Mouse (Mus musculus) ovary, adult 18-20 months (tissue): ENCODE results near the gene Il13ra2.
"Not testable (repeated sequence)": the region's sequence is repeated elsewhere in the genome, so short reads cannot be mapped to it uniquely, and the experiment has no call there.

Experiments used
- DNase-seq: peaks from one replicate; pipeline ENCODE4 v3.0.0; 2022; ENCODE audit warnings: low spot score, mixed read lengths

Gene Il13ra2

DNA sequence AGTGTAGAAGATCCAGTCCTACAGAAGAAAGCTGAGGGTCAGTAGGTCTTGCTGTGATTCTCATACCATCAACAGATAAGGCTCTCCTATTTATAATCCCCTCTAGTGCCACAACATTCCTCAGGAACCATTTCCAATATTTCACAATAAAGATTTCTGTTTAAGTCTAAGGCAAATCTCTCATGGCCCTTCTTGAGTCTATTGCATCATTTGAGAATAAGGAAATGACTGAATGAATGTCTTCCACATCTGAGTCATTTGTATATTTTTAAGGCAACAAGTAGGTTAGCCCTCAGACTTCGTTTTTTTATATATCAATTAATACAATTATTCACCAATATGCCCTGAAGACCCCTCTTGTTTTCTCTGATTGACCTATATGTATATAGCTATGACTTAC, at the start of gene Il13ra2:
Gene Il13ra2, minus strand, starts transcription at position 64 of the 400 bp plus-strand sequence.
- DNase-seq: no peak

DNA sequence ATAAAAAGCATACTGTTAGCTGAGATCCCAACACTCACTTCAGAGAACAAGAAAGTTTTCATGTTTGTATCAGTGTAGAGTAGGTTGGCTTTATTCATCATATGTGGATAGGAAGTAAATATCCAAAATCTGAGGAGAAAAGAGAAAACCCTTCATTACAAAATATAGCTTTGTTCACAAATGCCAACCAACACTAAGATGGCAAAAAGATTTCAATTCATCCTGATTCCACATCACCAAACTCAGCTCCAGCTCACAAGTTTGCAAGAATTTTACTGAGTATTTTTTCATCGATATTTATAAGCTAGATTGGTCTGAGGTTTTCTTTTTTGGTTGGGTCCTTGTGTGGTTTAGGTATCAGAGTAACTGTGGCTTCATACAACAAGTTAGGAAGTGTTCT, 24.6 kb upstream of the Il13ra2 start, which contains the start of gene Vmn1r239-ps:
Gene Vmn1r239-ps, minus strand, starts transcription at position 101 of the 400 bp plus-strand sequence.
- not testable (repeated sequence) for DNase-seq

DNA sequence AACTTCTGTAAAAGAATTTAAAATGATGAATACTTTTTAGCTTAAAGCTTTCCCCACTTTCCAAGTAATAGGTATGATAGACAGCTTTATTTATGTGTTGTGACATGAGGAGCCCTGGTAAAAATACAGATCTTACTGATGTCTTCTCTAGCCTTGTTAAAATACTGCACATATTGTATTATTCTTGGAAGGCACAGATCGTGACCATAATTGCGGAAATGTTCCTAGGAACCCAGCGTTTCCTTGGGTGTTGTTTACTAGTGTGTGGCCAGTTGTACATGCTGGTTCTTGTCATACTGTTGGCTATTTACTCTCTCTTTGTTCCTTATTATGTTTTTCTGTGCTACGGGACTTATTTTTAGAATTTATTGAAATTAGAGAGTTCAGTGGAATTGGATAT, 14.4 kb upstream of the Il13ra2 start:
- DNase-seq: no peak

DNA sequence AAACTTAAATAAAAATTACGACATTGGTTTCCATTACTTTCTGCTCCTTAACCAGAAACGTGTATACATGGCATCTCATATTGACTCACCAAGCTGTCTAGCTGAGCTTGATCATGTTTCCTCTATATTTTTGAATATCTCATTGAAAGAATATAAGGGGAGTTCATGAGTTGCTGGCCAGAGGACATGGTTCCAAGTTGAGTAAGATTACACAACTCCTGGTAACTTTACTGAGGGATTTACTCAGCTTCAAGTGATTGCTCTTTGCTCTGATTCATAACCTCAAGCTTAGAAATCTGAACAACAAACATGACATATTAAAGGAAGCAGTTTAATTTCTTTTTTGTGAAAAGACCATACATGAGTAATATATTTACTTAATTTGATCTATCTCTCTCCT, 6.4 kb upstream of the Il13ra2 start:
- no peak for DNase-seq

DNA sequence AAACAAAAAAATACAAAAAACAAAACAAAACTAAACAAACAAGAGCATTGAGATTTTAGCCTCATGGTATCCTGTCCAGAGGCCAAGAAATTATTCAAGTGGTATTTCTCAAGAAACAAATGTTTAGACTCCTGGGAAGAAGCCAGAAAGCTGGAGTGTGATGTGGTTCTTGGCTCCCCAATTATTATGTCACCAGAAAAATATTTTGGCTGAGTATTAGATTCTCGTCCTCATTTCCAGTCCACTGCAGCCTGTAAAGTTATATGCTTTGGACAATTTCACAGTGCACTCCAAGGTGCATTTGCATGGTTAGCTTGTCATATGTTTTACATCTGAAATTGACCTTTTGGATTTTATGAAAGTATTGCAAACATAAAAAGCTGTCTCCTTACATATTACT, 761 bp upstream of the Il13ra2 start:
- DNase-seq: no peak

DNA sequence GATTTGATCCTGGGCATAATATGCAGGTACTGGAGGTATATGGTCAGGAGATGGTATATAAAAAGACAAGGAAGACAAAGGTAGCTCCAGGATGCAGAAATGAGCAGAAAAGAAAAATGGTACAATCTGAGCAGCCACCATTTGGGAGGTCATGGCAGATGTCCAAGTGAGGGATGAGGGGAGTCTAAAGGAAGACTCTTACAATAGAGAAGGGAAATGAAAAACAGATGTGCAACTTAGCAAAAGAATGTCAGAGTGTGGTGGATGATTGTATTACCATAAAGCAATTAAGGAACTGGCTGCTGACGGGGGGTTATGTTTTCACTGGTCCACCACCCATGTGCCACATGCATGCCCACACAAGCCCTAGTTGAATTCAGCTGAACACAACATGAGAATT, 35.5 kb downstream of the Il13ra2 start:
- DNase-seq: no peak

DNA sequence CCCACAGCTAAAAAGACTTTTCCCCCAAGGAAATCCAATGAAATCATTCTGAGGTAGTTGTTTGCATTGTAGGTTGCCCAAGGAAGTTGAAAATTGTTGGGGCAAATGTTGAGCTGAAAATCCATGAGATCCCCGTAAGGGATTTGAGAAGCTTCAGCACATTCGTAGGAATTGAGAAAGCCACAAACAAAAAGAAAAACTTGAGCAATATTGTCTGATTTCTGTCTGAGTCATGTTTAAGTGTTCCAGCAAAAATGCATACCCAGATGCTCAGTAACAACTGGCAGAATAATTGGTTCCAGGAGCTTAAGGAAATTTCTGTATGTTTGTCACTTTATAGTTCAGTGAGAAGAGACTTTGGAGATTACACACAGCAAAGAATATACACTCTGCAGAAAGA, 79.8 kb downstream of the Il13ra2 start:
- no peak for DNase-seq
